Mouse (Mus musculus): ENCODE measurements around the gene Atoh1. TPM values are rescaled to one million over a fixed set of nuclear protein-coding genes. Genes with fewer than 3 reads are reported as not detected.

Gene Atoh1
- polyA plus RNA-seq, 1 experiment, result not detected

DNA sequence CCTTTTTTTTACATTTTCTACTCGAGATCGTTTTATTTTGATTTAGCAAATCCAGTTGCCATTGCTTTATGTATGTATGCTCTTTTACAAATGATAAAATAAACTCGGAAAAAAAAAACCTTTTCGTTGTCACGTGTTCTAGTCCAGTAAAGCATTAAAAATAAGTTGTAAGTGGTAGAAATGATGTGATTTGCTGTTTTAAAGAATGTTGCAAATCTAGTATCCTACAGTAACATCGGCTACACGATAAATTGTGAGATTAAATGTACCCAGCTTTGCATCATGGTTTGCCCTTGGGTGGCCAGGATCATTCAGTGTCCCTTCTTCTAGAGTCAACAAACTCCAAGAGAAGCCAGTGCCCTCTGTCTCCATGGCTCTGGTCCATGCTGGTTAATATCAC is 2.2 kb downstream of the Atoh1 start:
- Histone ChIP-seq H3K79me2 (ENCODE audit: control insufficient read depth, insufficient read depth) (no peaks in the 10 kb centered on the region), H3K4me3 (no peak overlapping the region), H3K36me3 (ENCODE audit: control insufficient read depth, insufficient read depth) (no peaks in the 10 kb centered on the region), H3ac (ENCODE audit: control insufficient read depth, insufficient read length) (no peak overlapping the region), H3K4me2 (ENCODE audit: low read depth) (no peak overlapping the region), H3K27me3 (ENCODE audit: control insufficient read depth, insufficient read depth, insufficient read length) (peaks cover 9% of the 10 kb centered on the region)
- TF ChIP-seq MAX (IDR thresholded peaks at IDR 0.05; ENCODE audit: low read depth) (no peak), REST (IDR thresholded peaks at IDR 0.05; ENCODE audit: insufficient read depth, insufficient read length) (no peak), POLR2AphosphoS2 (IDR thresholded peaks at IDR 0.05; ENCODE audit: insufficient read length, low read depth) (no peak), TCF12 (IDR thresholded peaks at IDR 0.05; ENCODE audit: insufficient read depth, poor library complexity, severe bottlenecking) (no peak), SRF (IDR thresholded peaks at IDR 0.05; ENCODE audit: control insufficient read depth, insufficient read length, low read depth) (no peak), CEBPB (IDR thresholded peaks at IDR 0.05; ENCODE audit: insufficient read depth, poor library complexity, severe bottlenecking) (no peak), MYOG (IDR thresholded peaks at IDR 0.05; ENCODE audit: control insufficient read depth in 1 of 3, insufficient read depth in 1 of 3, insufficient read length in 2 of 3, low read depth in 2 of 3) (no peak)

DNA sequence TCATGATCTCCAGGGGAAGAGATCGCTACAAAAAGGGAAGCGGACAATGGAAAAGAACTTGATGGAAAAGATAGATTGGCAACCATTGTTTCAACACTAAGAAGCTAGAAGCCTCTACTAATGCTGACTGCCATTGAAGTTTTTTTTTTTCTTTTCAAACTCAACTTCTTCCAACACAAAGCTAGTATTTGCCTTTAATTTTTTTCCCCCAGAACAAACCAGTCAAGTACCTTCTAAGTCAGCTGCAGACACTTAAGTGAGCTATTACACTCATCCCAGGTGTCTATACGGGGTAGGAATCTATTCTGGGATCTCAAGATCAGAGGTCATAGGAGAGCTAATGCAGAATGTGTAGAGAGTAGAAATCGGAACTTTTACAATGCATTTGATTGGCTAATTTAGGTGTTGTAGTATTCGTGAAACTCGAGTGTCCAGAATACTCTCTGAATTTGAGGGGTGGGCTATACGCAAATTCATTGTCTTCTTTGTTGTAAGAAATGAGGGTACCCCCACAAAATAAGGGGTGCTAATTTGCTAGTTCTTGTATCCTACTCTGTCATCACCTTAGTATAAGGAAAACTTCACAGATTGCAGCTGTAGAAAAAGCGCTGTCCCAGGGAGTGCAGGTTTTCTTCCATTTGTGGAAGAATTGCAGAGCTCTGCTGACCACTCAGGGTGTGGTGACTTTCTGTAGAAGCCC is 2.8 kb downstream of the Atoh1 start:
- no peak overlapping the region for H3K4me2 ChIP-seq (ENCODE audit: low read depth)
- H3K4me3 ChIP-seq, result no peak overlapping the region
- no peaks in the 10 kb centered on the region for H3K36me3 ChIP-seq (ENCODE audit: control insufficient read depth, insufficient read depth)
- no peak for TF ChIP-seq CEBPB (IDR thresholded peaks at IDR 0.05; ENCODE audit: insufficient read depth, poor library complexity, severe bottlenecking)
- TF ChIP-seq POLR2A (IDR thresholded peaks at IDR 0.05; ENCODE audit: insufficient read length, low read depth), result no peak
- TF ChIP-seq E2F4 (IDR thresholded peaks at IDR 0.05; ENCODE audit: insufficient read depth), result no peak
- TF ChIP-seq TCF12 (IDR thresholded peaks at IDR 0.05; ENCODE audit: insufficient read depth, poor library complexity, severe bottlenecking), result no peak
- no peak for TF ChIP-seq TCF3 (IDR thresholded peaks at IDR 0.05; ENCODE audit: insufficient read length, low read depth)
- no peak for TF ChIP-seq MYOG (IDR thresholded peaks at IDR 0.05; ENCODE audit: control insufficient read depth in 1 of 3, insufficient read depth in 1 of 3, insufficient read length in 2 of 3, low read depth in 2 of 3)
- no peak for TF ChIP-seq POLR2AphosphoS2 (IDR thresholded peaks at IDR 0.05; ENCODE audit: insufficient read length, low read depth)
- TF ChIP-seq MAX (IDR thresholded peaks at IDR 0.05; ENCODE audit: low read depth), result no peak
- no peak for TF ChIP-seq REST (IDR thresholded peaks at IDR 0.05; ENCODE audit: insufficient read depth, insufficient read length)
- no peak for TF ChIP-seq SRF (IDR thresholded peaks at IDR 0.05; ENCODE audit: control insufficient read depth, insufficient read length, low read depth)
- TF ChIP-seq MYOD1 (IDR thresholded peaks at IDR 0.05; ENCODE audit: control insufficient read depth in 1 of 3, insufficient read length in 2 of 3, low read depth in 2 of 3), result no peak
- TF ChIP-seq USF1 (IDR thresholded peaks at IDR 0.05; ENCODE audit: low read depth), result no peak
- peaks cover 9% of the 10 kb centered on the region for H3K27me3 ChIP-seq (ENCODE audit: control insufficient read depth, insufficient read depth, insufficient read length)
- H3ac ChIP-seq (ENCODE audit: control insufficient read depth, insufficient read length), result no peak overlapping the region
- no peaks in the 10 kb centered on the region for H3K79me2 ChIP-seq (ENCODE audit: control insufficient read depth, insufficient read depth)

DNA sequence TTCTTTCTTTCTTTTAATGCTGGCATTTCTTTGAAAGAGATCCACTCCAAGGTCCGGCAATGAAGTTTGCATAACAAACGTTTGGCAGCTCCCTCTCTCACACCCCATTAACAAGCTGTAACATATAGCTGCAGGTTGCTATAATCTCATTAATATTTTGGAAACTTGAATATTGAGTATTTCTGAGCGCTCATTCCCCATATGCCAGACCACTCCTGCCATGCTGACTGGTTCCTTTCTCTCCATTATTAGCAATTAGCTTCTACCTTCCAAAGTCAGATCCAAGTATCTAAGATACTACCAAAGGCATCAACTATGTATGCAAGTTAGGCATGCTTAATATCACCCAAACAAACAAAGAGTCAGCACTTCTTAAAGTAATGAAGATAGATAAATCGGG is 4.4 kb downstream of the Atoh1 start:
- no peak for TF ChIP-seq USF1 (IDR thresholded peaks at IDR 0.05; ENCODE audit: low read depth)
- no peak for TF ChIP-seq E2F4 (IDR thresholded peaks at IDR 0.05; ENCODE audit: insufficient read depth)
- no peak for TF ChIP-seq POLR2AphosphoS2 (IDR thresholded peaks at IDR 0.05; ENCODE audit: insufficient read length, low read depth)
- TF ChIP-seq TCF3 (IDR thresholded peaks at IDR 0.05; ENCODE audit: insufficient read length, low read depth), result no peak
- no peak for TF ChIP-seq TCF12 (IDR thresholded peaks at IDR 0.05; ENCODE audit: insufficient read depth, poor library complexity, severe bottlenecking)
- TF ChIP-seq MYOD1 (IDR thresholded peaks at IDR 0.05; ENCODE audit: control insufficient read depth in 1 of 3, insufficient read length in 2 of 3, low read depth in 2 of 3), result no peak
- TF ChIP-seq SRF (IDR thresholded peaks at IDR 0.05; ENCODE audit: control insufficient read depth, insufficient read length, low read depth), result no peak
- no peak for TF ChIP-seq CEBPB (IDR thresholded peaks at IDR 0.05; ENCODE audit: insufficient read depth, poor library complexity, severe bottlenecking)
- TF ChIP-seq MAX (IDR thresholded peaks at IDR 0.05; ENCODE audit: low read depth), result no peak
- TF ChIP-seq MYOG (IDR thresholded peaks at IDR 0.05; ENCODE audit: control insufficient read depth in 1 of 3, insufficient read depth in 1 of 3, insufficient read length in 2 of 3, low read depth in 2 of 3), result no peak
- TF ChIP-seq POLR2A (IDR thresholded peaks at IDR 0.05; ENCODE audit: insufficient read length, low read depth), result no peak
- no peak for TF ChIP-seq REST (IDR thresholded peaks at IDR 0.05; ENCODE audit: insufficient read depth, insufficient read length)
- Histone ChIP-seq H3ac (ENCODE audit: control insufficient read depth, insufficient read length) (no peak overlapping the region), H3K79me2 (ENCODE audit: control insufficient read depth, insufficient read depth) (no peaks in the 10 kb centered on the region), H3K27me3 (ENCODE audit: control insufficient read depth, insufficient read depth, insufficient read length) (peaks cover 9% of the 10 kb centered on the region), H3K4me2 (ENCODE audit: low read depth) (no peak overlapping the region), H3K36me3 (ENCODE audit: control insufficient read depth, insufficient read depth) (no peaks in the 10 kb centered on the region), H3K4me3 (no peak overlapping the region)

- Histone ChIP-seq H3K27me3 (ENCODE audit: control insufficient read depth, insufficient read depth, insufficient read length) (peaks cover 3% of the 10 kb centered on the region), H3K36me3 (ENCODE audit: control insufficient read depth, insufficient read depth) (no peaks in the 10 kb centered on the region), H3K79me2 (ENCODE audit: control insufficient read depth, insufficient read depth) (no peaks in the 10 kb centered on the region), H3K4me3 (no peak overlapping the region), H3ac (ENCODE audit: control insufficient read depth, insufficient read length) (no peak overlapping the region), H3K4me2 (ENCODE audit: low read depth) (no peak overlapping the region)
- TF ChIP-seq E2F4 (IDR thresholded peaks at IDR 0.05; ENCODE audit: insufficient read depth), result no peak
- TF ChIP-seq POLR2A (IDR thresholded peaks at IDR 0.05; ENCODE audit: insufficient read length, low read depth), result no peak
- no peak for TF ChIP-seq MAX (IDR thresholded peaks at IDR 0.05; ENCODE audit: low read depth)
- TF ChIP-seq TCF3 (IDR thresholded peaks at IDR 0.05; ENCODE audit: insufficient read length, low read depth), result no peak
- no peak for TF ChIP-seq POLR2AphosphoS2 (IDR thresholded peaks at IDR 0.05; ENCODE audit: insufficient read length, low read depth)
These were observed 5.8 kb downstream of the Atoh1 start for GRCm38 (mm10) chr6:64734441-64735320.

All from myocyte (in vitro differentiated cells).